Mouse (Mus musculus): ENCODE data around the gene Ppt2.

Ppt2 gene

GRCm38 (mm10) chr17:34606186-34607039 lies 21.9 kb downstream of the Ppt2 start:
- peak in 1 of 2 experiments; percentile 51 for DNase-seq (ENCODE audit: low spot score in 2 of 2)

DNA sequence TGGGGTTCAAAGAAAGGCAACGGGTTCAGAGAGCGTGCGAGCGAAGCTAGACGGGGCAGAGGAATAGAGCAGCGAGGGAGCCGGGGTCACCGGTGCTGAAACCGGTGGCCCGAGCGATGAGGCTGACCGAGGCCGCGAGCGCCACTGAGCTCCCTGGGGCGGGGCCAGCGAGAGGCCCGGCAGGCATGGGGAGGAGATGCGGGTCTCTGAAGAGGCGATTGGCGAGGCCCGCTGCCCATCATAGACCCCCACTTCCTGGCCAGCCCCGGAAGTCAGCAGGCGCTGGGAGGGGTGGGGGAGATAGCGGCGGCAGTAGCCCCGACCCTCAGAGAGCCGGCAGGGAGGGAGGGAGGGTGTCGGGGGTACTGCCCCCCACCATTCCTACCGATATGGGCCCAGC lies 22.7 kb downstream of the Ppt2 start:
- peak; percentile 89 to 94 for DNase-seq (ENCODE audit: low spot score in 2 of 2)

DNA sequence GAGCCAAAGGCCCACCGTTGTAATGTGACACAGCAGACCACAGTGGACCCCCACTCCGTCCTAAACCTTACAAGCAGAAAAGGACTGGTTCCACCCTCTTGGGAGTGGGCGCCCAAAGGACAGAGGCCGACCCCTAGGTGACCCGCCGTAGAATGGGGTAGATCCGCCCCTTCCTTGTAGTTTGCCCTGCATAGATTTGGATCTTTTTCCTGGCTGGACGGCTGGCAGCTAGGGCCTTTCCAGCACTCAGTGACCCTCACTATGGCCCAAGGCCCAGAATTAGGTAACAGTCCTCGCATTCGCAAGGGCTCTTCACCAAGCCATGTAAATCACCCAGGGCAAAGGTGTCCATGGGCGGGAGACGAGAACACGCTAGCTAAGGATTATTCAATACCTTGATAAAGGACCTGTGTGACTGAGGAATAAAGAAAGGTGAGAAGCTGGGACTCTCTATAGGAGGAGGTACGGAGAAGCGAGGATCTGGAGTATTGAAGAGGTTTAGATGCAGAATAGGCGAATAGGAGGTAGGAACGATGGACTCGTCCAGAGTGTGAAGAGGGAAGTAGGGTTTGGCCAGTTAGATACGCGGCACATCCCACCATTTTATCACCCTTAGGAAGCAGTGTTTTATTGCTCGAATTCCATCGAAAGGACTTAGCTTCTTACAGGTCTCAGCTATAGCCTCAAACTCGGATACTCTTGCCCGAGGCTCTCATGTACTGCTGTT lies 23.6 kb downstream of the Ppt2 start:
- no peak for DNase-seq (ENCODE audit: low spot score in 2 of 2)

DNA sequence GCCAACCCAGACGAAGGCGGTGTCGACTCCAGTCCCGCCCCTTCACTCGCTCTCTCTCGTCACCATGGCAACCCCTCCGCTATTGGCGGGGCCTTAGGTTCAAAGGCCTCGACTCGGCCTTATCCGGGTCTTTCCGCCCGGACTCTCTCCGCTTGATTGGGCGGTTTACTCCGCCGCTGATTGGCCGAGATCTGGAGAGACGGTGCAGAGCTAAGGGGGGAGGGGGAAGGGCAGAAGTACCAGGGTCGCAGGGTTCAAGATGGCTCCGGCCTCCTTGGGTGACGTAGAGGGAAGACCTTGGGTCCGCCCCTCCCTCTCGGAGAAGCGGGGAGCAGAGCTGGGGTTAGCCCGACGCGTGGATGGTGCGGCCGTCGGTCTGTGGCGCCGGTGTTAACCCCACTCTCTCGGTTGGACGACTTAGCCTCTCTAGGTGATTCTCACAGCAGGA lies 24.2 kb downstream of the Ppt2 start, which contains the start of gene Agpat1:
Gene Agpat1 (plus strand): TSS at position 202 of the 448 bp plus-strand sequence.
- peak; percentile 92 to 97 for DNase-seq (ENCODE audit: low spot score in 2 of 2)

DNA sequence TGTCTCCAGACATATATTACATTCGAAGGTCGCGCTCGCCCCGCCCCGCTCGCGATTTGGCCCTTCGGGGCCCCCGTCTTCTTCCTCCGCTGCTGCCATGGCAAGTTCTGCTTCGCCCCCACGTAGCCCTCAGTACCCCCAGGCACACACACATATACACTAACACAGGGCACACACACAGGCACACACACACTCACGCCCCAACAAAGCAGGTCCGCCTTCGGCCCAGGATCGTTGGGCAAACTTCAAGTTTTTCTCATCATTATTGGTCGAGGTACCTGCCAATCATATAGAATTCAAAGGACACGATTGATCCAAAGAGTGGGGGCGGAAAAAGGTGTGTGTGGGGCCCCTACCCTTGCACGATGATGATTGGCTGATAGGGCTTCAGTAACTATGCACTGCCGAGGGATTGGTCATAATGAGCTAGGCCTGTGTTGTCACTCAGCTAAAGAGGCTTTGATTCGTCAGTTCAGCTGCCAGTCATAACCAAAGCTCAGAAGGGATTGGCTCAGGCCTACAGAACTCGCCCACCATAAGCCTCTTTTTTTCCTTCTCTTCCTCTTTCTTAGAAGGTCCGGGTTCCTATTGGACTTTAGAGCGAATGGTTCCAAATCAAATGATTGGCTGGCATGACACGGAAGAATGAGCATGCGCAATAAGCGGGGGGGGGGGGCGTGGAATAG lies 24.8 kb downstream of the Ppt2 start, which contains the start of gene Rnf5:
Gene Rnf5 (minus strand): TSS at position 316 of the 686 bp plus-strand sequence.
- peak; percentile 97 to 98 for DNase-seq (ENCODE audit: low spot score in 2 of 2)

- no peak for DNase-seq (ENCODE audit: low spot score in 2 of 2)
Observed at GRCm38 (mm10) chr17:34601796-34602195, 26.5 kb downstream of the Ppt2 start.

- no peak for DNase-seq (ENCODE audit: low spot score in 2 of 2)
Observed at GRCm38 (mm10) chr17:34599891-34600290, 28.4 kb downstream of the Ppt2 start.

GRCm38 (mm10) chr17:34597566-34598095 lies 30.7 kb downstream of the Ppt2 start, which contains the start of gene Ager:
Gene Ager (plus strand): TSS chr17:34597862.
- no peak for DNase-seq (ENCODE audit: low spot score in 2 of 2)

- no peak for DNase-seq (ENCODE audit: low spot score in 2 of 2)
Observed at GRCm38 (mm10) chr17:34596098-34596497, 32.2 kb downstream of the Ppt2 start.

- no peak for DNase-seq (ENCODE audit: low spot score in 2 of 2)
Observed at GRCm38 (mm10) chr17:34593752-34594525, 34.4 kb downstream of the Ppt2 start.

GRCm38 (mm10) chr17:34592581-34593549 lies 35.4 kb downstream of the Ppt2 start:
- peak; percentile 28 to 45 for DNase-seq (ENCODE audit: low spot score in 2 of 2)

GRCm38 (mm10) chr17:34591994-34592375 lies 36.3 kb downstream of the Ppt2 start:
- peak; percentile 78 to 94 for DNase-seq (ENCODE audit: low spot score in 2 of 2)

DNA sequence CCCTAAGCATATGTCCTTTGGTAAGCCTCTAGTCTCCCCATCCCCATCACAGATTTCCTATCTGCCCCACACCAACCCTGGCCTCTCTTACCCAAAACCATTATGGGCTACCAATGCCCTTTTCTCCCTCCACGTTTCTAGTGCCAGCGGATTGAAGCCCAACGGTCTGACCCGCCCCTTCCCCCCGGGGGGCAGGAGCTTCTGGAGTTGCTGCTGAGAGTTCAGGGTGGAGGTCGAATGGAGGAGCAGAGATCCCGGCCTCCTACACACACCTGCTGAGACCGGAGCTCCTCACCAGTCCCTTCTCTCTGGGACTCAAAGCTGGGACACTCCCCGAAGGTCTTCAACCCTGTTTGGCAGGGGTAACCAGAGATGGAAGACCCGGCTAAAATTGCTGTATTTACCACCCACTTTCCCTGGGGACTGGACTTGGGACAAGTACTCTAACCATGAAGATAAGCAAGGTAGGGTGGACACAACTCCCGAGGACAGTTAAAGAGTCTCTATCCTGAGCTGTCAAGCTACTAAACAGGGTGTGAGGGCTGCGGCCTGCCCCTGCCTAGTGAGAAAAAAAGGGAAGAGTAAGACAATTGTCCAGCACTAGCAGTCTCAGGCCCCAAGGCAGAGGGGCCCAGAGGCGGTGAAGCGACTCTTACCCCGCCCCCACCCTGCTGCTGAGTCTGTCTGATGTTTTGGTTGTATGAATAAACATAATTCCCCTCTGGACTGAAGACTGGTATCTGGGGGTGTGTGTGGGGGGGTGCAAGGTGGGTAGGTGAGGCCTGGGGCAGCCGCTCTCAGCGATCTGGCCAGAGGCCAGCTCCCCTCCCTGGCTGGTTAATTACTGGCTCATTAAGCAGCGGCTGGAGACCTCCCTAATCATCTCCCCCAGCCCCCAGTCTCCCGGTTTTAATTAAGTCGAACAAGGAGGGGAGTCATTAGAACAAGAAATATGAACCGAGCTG lies 37.0 kb downstream of the Ppt2 start, which contains the start of gene Pbx2:
Gene Pbx2 (plus strand): TSS at position 238 of the 965 bp plus-strand sequence.
- peak; percentile 50 to 53 for DNase-seq (ENCODE audit: low spot score in 2 of 2)

DNA sequence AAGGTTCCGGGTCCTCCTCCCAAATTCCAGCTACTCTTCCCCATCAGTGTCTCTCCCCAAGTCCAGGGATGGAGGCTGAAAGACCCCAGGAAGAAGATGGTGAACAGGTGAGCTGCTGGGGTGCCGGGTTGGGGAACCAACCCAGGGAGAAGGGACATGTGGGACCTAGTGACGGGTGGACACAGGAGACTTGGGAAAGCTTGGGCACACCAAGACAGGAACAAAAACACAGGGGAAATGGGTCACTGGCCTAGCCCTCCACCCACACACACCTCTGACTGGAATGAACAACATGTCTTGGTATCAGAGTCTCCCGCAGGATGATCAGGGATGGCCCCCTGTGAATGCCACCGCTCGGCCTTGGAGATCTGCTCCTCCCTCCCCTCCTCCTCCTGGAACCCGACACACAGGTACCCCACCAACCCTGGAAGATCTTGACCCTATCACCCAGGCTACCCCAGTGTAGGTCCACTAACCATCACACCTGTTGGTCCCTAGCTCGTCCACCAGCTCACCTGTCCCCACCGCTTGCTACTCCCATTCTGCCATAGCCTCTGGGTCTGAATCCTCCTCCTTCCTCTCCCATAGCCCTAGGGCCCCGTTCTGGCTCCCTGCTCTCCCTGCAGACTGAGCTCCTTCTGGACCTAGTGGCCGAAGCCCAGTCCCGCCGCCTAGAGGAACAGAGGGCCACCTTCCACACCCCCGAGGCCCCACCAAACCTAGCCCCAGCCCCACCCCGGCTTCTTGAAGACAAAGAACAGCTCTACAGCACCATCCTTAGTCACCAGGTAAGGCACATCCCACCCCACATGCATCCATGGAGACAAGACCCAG lies 37.9 kb downstream of the Ppt2 start:
- peak in 1 of 2 experiments; percentile 36 for DNase-seq (ENCODE audit: low spot score in 2 of 2)

DNA sequence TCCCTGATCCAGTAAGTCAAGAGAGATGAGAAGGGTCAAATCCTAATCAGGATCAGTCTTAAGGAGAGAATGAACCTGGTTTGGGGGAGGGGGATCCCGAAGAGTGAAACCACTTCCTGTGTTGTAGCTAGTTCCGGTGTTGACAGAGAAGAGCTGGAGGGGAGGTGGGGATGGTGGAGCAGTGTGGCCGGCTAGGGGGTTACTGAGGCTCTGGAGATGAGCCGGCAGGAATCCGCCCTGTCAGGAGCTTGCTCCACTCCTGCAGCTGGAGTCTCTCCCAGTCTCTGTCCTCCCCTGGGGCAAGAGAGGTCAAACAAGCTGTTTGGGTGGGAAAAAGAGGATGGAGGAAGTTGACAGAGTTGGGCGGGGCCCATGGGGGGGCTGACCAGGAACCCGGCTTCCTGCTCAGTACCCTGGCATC lies 38.6 kb downstream of the Ppt2 start, which contains the start of gene Gpsm3:
Gene Gpsm3 (plus strand): TSS at position 126 of the 421 bp plus-strand sequence.
- DNase-seq (ENCODE audit: low spot score in 2 of 2): peak; percentile 60 to 64

DNA sequence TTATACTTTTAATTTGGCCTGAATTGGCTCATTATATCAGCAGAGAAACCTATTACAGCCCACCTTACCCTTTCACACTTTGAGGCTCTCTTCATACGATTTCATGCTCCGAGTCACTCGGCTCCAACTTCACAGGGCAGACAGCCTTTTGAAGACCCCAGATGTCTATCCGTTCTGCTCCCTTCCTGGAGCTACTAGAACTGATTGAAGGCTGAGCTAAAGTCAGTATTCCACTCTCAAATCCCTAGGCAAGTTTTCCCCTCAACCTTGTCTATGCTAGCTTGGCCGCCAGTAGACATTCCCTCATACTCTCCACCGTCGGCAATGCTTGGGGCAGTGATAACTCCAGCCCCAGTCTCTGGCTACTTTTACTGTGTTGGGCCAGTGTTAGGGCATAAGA lies 39.1 kb downstream of the Ppt2 start:
- no peak for DNase-seq (ENCODE audit: low spot score in 2 of 2)

- no peak for DNase-seq (ENCODE audit: low spot score in 2 of 2)
Observed at GRCm38 (mm10) chr17:34588767-34589166, 39.5 kb downstream of the Ppt2 start.

Data from spleen, postnatal 10 days (tissue).